Mouse (Mus musculus): ENCODE measurements around the gene Spsb3. TPM values are rescaled to one million over a fixed set of nuclear protein-coding genes. Genes with fewer than 3 reads are reported as not detected.

The Spsb3 gene
- polyA plus RNA-seq, 1 experiment: 18.7 TPM

DNA sequence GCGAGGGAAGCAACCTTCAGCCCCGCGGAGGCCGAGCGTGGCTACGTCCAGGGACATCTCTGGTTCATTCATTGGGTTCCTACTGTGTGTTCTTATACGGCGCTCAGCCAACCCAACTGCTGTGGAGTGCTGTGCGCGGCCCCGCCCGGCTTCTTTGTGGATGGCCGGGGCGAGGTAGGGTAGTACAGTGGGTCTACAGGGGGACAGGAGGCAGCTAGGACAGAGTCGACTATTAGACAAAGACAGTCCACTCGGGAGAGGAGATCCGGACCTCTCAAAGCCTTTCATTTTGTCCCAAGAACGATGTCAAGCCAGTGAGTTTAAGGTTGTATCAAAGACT lies 459 bp downstream of the Spsb3 start:
- Histone ChIP-seq H3K4me3 (replicated peaks) (peak overlapping the region; percentile 99), H3K27me3 (replicated peaks) (no peaks in the 10 kb centered on the region), H3K36me3 (replicated peaks; ENCODE audit: low read length) (peaks cover 69% of the 10 kb centered on the region), H3K9me3 (no peaks in the 10 kb centered on the region), H3K4me1 (peaks cover 65% of the 10 kb centered on the region)
- TF ChIP-seq FLI1 (IDR thresholded peaks at IDR 0.05; ENCODE audit: low read length) (no peak), GATA1 (IDR thresholded peaks at IDR 0.05; ENCODE audit: borderline replicate concordance, low read length) (no peak)

DNA sequence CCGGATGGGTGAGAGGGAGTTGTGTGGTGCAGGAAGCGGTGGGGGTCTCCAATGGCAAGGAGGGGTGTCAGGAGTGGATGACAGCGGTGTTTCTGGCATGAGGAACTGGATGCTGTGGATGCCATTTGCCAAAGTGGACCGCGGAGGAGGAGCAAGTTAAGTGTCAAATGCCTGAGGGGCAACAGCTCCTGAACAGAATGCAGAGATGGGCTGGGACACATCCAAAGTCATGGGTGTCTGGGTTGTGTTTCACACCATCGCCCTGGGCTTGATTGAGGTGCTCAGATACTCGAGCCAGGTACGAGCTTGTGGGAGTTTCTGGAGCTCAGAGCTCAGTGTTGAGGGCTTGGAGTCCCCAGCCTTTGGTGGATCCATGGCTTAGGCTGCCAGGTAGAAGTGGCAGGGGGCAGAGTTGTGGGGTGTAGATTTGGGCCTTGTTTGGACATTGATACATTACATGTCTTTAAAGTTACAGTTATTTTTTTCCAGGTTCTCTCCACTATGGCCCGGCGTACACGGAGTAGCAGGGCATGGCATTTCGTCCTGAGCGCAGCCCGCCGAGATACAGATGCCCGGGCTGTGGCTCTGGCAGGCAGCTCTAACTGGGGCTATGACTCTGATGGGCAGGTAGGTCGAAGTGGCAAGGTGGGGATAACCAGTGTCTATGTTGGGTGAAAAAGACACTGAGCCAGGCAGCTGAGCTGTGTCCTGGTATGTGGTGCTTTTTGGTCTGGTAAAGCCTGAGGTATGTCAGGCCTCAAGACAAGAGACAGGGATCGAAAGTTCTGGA lies 1.0 kb downstream of the Spsb3 start:
- no peaks in the 10 kb centered on the region for H3K27me3 ChIP-seq (replicated peaks)

DNA sequence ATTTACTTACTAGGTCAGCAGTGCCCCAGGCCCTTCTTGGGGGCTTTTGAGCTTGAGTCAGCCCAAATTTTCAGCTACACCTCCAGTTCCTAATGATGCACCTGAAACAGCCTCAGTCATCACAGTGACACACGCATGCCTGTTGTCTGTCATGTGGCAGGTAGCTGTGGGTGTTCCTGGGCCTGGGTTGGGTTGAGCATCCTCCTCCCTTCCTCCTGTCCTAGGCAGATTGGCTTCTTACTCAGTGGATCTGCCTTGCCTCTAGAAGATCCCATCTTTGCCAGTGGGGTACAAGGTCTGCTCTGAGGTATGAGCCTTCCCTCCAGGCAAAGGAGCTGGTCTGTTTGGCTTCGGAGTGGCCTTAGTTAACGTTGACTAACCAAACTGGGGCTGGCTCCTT lies 2.4 kb downstream of the Spsb3 start:
- TF ChIP-seq FLI1 (IDR thresholded peaks at IDR 0.05; ENCODE audit: low read length) (no peak), GATA1 (IDR thresholded peaks at IDR 0.05; ENCODE audit: borderline replicate concordance, low read length) (no peak)
- Histone ChIP-seq H3K27me3 (replicated peaks) (no peaks in the 10 kb centered on the region), H3K4me3 (replicated peaks) (peak overlapping the region; percentile 4), H3K9me3 (no peaks in the 10 kb centered on the region), H3K36me3 (replicated peaks; ENCODE audit: low read length) (peaks cover 69% of the 10 kb centered on the region), H3K4me1 (peaks cover 67% of the 10 kb centered on the region)

More for the DNA sequence above, 1.0 kb downstream of the Spsb3 start:
- Histone ChIP-seq H3K4me1 (peaks cover 62% of the 10 kb centered on the region), H3K36me3 (replicated peaks; ENCODE audit: low read length) (peaks cover 69% of the 10 kb centered on the region), H3K4me3 (replicated peaks) (peak overlapping the region; percentile 99), H3K9me3 (no peaks in the 10 kb centered on the region)
- TF ChIP-seq GATA1 (IDR thresholded peaks at IDR 0.05; ENCODE audit: borderline replicate concordance, low read length) (no peak), FLI1 (IDR thresholded peaks at IDR 0.05; ENCODE audit: low read length) (no peak)

DNA sequence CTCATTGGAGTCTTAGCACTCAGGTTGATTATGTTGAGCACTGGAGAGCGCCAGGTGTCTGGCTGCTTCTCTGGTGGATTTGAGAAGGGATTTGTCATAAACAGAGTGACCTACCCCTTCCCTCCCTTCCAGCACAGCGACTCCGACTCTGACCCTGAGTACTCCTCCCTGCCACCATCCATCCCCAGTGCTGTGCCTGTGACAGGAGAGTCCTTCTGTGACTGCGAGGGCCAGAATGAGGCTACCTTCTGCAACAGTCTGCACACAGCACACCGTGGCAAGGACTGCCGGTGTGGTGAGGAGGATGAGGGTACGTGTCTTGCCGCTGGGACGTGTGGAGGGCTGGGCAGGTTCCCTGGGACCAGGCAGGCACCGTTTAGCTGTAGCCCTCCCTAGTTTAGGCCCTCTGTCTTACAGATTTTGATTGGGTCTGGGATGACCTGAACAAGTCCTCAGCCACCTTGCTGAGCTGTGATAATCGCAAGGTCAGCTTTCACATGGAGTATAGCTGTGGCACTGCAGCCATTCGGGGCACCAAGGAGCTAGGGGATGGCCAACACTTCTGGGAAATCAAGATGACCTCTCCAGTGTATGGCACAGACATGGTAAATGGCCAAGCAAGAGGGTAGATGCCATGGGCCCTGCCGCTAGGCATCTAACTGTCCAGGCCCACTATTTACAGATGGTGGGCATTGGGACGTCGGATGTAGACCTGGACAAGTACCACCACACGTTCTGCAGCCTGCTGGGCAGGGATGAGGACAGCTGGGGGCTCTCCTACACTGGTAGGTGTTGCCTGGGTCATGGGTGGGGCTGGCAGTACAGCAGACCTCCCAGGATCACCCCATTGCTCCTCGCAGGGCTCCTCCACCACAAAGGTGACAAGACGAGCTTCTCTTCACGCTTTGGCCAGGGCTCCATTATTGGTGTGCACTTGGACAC lies 4.0 kb downstream of the Spsb3 start:
- peaks cover 63% of the 10 kb centered on the region for H3K4me1 ChIP-seq
- no peaks in the 10 kb centered on the region for H3K9me3 ChIP-seq
- TF ChIP-seq FLI1 (IDR thresholded peaks at IDR 0.05; ENCODE audit: low read length) (no peak), GATA1 (IDR thresholded peaks at IDR 0.05; ENCODE audit: borderline replicate concordance, low read length) (no peak)
- H3K27me3 ChIP-seq (replicated peaks): no peaks in the 10 kb centered on the region
- H3K4me3 ChIP-seq (replicated peaks): peak overlapping the region; percentile 69
- H3K36me3 ChIP-seq (replicated peaks; ENCODE audit: low read length): peaks cover 57% of the 10 kb centered on the region

DNA sequence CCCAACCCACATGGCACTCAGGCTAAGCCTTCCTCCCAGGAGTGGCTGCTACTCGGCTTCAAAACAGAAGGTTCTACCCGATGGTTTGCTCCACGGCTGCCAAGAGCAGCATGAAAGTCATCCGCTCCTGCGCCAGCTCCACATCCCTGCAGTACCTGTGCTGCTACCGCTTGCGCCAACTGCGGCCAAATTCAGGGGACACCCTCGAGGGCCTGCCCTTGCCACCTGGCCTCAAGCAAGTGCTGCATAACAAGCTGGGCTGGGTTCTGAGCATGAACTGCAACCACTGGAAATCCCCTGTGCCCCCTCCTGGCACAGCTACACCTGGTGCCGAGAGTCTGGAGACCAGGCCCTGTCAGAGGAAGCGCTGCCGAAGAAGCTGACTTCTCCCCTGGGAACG lies 4.9 kb downstream of the Spsb3 start:
- H3K36me3 ChIP-seq (replicated peaks; ENCODE audit: low read length): peaks cover 57% of the 10 kb centered on the region
- no peaks in the 10 kb centered on the region for H3K27me3 ChIP-seq (replicated peaks)
- no peak overlapping the region for H3K4me3 ChIP-seq (replicated peaks)
- H3K9me3 ChIP-seq: no peaks in the 10 kb centered on the region
- TF ChIP-seq GATA1 (IDR thresholded peaks at IDR 0.05; ENCODE audit: borderline replicate concordance, low read length): no peak
- TF ChIP-seq FLI1 (IDR thresholded peaks at IDR 0.05; ENCODE audit: low read length): no peak
- H3K4me1 ChIP-seq: peaks cover 68% of the 10 kb centered on the region

DNA sequence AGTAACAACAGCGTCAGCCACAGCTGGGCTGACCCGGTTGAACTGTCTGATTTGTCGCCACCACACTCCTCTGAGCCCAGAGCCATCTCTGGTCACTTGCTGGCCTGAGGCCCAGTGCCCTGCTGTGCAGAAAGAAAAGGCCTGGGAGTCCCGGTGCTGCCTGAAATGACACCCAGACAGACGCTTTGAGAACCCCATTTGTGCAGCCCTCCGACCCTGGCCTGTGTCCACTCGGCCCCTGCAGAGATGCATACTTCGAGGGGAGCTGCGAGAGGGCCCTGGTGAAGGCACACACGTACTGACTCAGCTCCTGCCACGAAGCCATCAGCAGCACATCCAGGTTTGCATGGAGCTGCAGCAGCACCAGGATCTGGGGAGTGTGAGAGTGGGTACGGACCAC lies 6.3 kb downstream of the Spsb3 start:
- Histone ChIP-seq H3K36me3 (replicated peaks; ENCODE audit: low read length) (peaks cover 68% of the 10 kb centered on the region), H3K9me3 (no peaks in the 10 kb centered on the region), H3K27me3 (replicated peaks) (no peaks in the 10 kb centered on the region), H3K4me1 (peaks cover 75% of the 10 kb centered on the region), H3K4me3 (replicated peaks) (peak overlapping the region; percentile 53)
- TF ChIP-seq FLI1 (IDR thresholded peaks at IDR 0.05; ENCODE audit: low read length): no peak
- no peak for TF ChIP-seq GATA1 (IDR thresholded peaks at IDR 0.05; ENCODE audit: borderline replicate concordance, low read length)

DNA sequence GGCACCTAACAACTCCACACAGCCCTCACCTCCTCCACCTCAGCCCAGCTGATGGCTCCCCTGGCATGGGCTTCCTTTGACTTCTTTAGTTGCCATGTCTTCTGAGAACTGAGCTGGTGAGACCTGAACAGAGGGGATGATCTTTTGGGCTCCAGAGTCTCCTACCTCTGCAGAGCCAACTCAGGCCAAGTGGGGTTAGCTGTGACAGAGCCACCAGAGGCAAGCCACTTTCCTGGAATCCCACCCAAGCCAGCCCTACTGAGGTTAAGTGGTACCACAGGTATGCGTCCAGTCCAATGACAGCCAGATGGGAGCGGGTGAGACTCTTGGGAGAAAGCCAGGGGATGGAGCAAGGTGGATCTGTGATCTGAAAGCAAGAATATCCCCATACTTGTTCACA lies 6.8 kb downstream of the Spsb3 start:
- Histone ChIP-seq H3K9me3 (no peaks in the 10 kb centered on the region), H3K36me3 (replicated peaks; ENCODE audit: low read length) (peaks cover 70% of the 10 kb centered on the region), H3K4me3 (replicated peaks) (peak overlapping the region; percentile 53), H3K27me3 (replicated peaks) (no peaks in the 10 kb centered on the region), H3K4me1 (peaks cover 74% of the 10 kb centered on the region)
- TF ChIP-seq GATA1 (IDR thresholded peaks at IDR 0.05; ENCODE audit: borderline replicate concordance, low read length) (no peak), FLI1 (IDR thresholded peaks at IDR 0.05; ENCODE audit: low read length) (no peak)

DNA sequence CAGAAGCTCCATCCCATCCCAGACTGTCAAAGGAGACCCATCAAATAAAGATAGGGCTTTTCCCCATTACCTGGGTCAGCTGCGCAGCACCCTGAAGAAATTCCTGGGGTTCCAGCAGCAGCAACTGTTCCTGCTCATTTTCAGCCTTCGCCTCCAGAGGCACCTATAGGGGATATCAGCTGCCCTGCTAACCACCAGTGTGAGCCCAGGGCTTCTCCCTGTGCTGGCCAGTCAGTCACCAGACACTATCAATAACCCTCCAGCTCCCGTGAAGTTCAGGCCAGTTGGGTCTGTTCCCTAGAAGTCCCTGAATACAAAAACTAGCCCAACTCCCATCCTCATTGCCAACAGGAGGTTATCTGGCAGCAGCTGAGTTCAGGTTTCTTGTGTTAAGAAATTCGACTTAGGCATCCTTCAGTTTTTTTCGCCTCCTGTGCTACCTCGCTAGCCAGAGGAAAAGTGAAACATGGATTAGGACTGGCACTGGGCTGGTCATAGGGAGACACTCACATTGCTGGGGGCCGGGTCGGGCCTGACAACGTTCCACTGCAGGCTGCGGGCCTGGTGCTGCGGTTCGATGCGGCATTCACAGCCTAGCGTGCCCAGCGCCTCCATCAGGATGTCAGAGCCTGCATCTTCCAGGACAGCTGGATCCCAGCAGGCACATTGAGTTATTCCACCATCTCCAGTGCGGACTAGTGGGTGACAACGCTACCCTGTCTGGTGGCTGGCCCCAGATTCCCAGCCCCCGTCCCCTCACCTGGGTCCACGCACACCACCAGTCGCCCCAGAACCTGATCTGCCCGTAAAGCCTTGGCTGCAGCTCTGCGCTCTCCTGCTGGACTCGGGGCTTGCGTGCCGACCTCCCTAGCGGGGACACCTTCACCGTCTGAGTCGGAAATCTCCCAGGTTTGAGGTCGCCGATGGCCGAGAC lies 7.9 kb downstream of the Spsb3 start:
- peak overlapping the region; percentile 94 for H3K4me3 ChIP-seq (replicated peaks)
- H3K4me1 ChIP-seq: peaks cover 77% of the 10 kb centered on the region
- TF ChIP-seq GATA1 (IDR thresholded peaks at IDR 0.05; ENCODE audit: borderline replicate concordance, low read length) (no peak), FLI1 (IDR thresholded peaks at IDR 0.05; ENCODE audit: low read length) (no peak)
- no peaks in the 10 kb centered on the region for H3K27me3 ChIP-seq (replicated peaks)
- H3K36me3 ChIP-seq (replicated peaks; ENCODE audit: low read length): peaks cover 72% of the 10 kb centered on the region
- no peaks in the 10 kb centered on the region for H3K9me3 ChIP-seq

DNA sequence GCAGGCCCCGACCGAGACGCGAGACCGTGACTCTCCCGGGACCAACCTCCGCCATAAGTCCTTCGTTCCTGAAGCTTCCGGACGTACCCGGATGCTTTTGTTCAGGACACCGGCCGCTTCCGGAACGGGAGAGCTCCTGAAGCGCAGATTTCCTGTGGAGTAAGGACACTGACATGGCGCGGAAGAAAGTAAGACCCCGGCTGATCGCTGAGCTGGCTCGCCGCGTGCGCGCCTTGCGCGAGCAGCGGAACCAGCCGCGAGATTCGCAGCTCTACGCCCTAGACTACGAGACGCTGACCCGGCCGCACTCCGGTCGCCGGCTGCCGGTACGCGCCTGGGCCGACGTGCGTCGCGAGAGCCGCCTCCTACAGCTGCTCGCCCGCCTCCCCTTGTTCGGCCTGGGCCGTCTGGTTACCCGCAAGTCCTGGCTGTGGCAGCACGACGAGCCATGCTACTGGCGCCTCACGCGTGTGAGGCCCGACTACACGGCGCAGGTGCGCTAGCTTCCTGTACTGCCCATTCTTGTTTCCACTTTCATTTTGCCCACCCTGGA lies 8.6 kb downstream of the Spsb3 start, which contains the start of the genes Eme2 and Mrps34:
TSS of gene Eme2 (minus strand) at position 93 of the 553 bp plus-strand sequence.
TSS of gene Mrps34 (plus strand) at position 122 of the 553 bp plus-strand sequence.
- Histone ChIP-seq H3K36me3 (replicated peaks; ENCODE audit: low read length) (peaks cover 72% of the 10 kb centered on the region), H3K27me3 (replicated peaks) (no peaks in the 10 kb centered on the region), H3K4me1 (peaks cover 82% of the 10 kb centered on the region), H3K9me3 (no peaks in the 10 kb centered on the region), H3K4me3 (replicated peaks) (peak within 1 kb of the TSS; percentile 94)
- TF ChIP-seq FLI1 (IDR thresholded peaks at IDR 0.05; ENCODE audit: low read length) (peak; percentile 77; the same call in 1 of the 2 replicates), GATA1 (IDR thresholded peaks at IDR 0.05; ENCODE audit: borderline replicate concordance, low read length) (no peak)

Data from megakaryocyte, embryonic 14.5 days (primary cell).